Mouse (Mus musculus): ENCODE data around the gene Capn9.
A peak's percentile ranks its signal among the peaks of the same experiment; 100 is the strongest.

The Capn9 gene

GRCm38 (mm10) chr8:124643540-124644339 lies 67.8 kb downstream of the Capn9 start:
- peak; percentile 66 to 67 for DNase-seq

- DNase-seq = no peak
Measured at GRCm38 (mm10) chr8:124648311-124648710, 72.4 kb downstream of the Capn9 start.

- peak; percentile 68 to 78 for DNase-seq
Measured at GRCm38 (mm10) chr8:124651776-124652175, 75.9 kb downstream of the Capn9 start.

- peak in 1 of 2 experiments; percentile 20 for DNase-seq
Measured at GRCm38 (mm10) chr8:124652546-124652945, 76.6 kb downstream of the Capn9 start.

- DNase-seq = peak in 1 of 2 experiments; percentile 70
Measured at GRCm38 (mm10) chr8:124653568-124654475, 77.9 kb downstream of the Capn9 start.

GRCm38 (mm10) chr8:124657961-124658360 lies 82.0 kb downstream of the Capn9 start:
- DNase-seq = no peak

GRCm38 (mm10) chr8:124658415-124658814 lies 82.5 kb downstream of the Capn9 start:
- peak; percentile 71 to 73 for DNase-seq

- DNase-seq = no peak
Measured at GRCm38 (mm10) chr8:124661781-124662180, 85.9 kb downstream of the Capn9 start.

- DNase-seq = no peak
Measured at GRCm38 (mm10) chr8:124662446-124663111, 86.7 kb downstream of the Capn9 start.

- peak; percentile 86 to 95 for DNase-seq
Measured at GRCm38 (mm10) chr8:124663112-124663873, 87.4 kb downstream of the Capn9 start, which contains the start of gene 2310022B05Rik. Gene 2310022B05Rik (minus strand): TSS chr8:124663369.

- no peak for DNase-seq
Measured at GRCm38 (mm10) chr8:124663874-124664230, 87.9 kb downstream of the Capn9 start.

GRCm38 (mm10) chr8:124664414-124664813 lies 88.5 kb downstream of the Capn9 start:
- DNase-seq = no peak
